Mouse (Mus musculus) mouse trophoblast stem cell (cell line): ENCODE data around the gene Hcfc2.

Source experiments
- in situ Hi-C, 2 experiments: fragments of 300-500 bp; cut with MseI, MboI; formaldehyde crosslinking; loops; 2 replicates in 1 of 2; 3 replicates in 1 of 2; pipeline ENCODE4 v1.15.1; 2025

The Hcfc2 gene

DNA sequence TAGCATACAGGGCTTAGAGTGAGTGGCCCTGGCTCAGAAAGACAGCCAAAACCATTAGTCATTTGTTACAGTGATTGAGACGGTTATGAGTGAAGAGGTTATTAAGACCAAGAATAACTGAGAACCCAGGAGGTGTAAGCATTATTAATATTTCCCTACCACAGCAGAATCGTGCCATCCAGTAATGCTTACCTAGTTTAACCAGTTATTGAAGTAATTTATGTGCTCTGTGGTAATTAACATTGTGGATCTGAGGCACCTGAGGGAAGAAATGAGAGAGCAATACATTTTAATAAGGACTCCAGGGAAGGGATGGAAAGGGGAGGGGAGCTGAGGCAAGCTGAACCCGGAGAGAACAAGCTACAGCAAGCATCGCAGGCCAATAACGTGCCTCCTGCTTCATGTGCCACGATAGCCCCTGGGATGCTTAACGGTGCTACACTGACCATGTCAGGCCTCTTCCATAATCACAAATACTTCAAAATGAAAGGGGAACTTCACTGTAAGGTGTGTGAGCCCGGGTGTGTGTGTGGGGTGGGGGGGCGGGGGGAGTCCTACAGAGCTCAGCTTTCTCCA lies 75.7 kb downstream of the Hcfc2 start:
- in situ Hi-C loops, result no loop called here

DNA sequence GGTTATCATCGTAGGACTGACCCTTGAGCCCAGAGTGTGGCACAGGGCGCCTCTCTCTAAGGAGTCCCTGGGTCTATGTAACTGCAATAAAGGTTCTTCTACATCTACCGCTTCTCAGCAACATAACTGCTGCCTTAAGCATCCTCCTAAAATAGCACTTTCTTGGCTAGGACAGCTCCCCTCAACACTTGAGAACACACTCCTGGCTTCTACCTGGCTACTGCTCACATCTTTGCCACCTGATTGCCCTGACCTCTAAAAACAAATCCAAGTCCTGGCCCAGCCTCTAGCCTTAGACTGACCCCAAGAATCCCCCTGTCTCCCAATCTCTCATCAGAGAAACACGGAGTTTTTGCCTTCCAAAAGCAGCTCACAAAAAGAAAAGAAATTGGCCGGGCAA lies 78.9 kb downstream of the Hcfc2 start:
- in situ Hi-C loops, result no loop called here

DNA sequence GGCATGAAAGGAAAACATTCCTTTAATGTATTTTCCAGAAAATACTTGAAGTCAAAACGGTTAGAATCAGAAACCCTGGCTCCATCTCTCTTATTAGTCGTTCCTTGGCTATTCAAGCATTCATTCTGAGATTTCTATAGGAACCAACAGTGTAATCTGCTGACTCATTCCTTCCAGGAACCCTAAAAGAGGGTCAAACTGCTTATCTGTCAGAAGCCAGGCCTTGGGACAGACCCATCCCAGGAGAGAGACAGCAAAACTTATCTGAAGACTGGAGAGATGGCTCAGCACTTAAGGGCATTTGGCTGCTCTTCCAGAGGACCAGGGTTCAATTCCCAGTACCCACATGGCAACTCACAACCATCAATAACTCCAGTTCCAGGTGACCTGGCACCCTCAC lies 81.1 kb downstream of the Hcfc2 start:
- in situ Hi-C loops, result no loop called here

DNA sequence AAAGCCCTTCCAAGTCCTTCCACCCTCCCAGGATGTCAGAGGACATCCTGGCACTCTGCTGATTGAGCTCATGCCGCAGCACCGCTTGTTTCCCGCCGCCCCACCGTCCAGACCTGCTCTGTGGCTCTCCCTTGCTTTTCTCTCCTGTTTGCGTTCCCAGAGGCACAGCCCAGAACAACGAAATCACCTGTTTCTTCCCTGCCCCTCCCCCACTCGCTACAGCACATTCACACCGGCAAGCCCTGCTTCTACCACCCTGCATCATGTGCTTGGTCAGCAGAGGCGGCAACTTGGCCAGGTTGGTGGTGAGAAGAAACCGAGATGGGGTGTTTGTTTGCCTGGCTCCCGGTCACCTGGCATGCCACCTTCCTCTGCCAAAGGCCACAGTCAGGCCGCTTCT lies 81.9 kb downstream of the Hcfc2 start:
- in situ Hi-C loops, result no loop called here

DNA sequence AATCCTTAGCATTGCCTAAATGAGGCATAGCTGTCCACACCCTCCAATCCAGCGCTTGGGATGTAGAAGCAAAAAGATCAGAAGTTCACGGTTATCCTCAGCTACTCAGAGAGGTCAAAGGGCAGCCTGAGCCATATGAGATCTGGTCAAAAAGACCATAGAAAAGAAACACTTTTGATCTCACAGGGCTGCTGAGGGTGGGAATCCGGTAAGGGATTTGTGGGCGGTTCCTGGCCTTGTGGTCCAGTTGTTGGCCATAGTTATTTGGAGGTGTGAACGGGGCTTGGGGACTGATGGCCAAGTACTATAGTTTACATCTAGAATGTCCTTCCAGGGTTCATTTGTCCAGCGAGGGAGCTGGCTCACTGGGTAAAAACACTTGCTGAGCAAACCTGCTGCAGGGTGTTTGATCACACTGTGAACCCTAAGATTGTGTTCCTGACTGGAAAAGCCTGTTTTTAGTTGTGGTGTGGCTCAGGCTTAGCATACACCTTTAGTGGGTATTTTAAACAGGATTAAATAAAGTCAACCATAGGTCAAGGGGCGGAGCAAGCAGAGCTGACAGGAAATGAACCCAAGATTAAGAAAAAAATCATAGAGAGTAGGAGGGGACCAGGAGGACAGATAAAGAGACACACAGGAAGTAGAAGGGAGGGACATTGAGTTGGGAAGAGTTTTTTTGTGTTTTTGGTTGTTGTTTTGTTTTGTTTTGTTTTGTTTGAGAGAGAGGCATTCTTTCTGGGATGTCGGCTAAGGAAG lies 83.0 kb downstream of the Hcfc2 start:
- in situ Hi-C loops, result no loop called here

DNA sequence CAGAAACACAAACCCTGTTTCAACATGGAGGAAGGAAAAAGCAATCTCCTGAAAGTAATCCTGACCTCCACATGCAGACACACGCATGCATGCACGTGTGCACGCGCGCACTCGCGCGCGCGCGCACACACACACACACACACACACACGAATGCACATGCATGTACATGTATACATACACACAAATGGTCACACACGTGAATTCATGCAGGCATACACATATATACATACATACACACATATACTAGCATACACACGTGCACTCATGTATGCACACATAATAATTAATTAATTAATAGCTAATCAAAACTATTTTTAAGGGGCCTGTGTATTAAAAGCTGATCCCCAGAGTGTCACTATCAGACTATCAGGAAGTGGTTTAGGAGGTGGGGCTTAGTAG lies 83.9 kb downstream of the Hcfc2 start:
- in situ Hi-C loops, result no loop called here

DNA sequence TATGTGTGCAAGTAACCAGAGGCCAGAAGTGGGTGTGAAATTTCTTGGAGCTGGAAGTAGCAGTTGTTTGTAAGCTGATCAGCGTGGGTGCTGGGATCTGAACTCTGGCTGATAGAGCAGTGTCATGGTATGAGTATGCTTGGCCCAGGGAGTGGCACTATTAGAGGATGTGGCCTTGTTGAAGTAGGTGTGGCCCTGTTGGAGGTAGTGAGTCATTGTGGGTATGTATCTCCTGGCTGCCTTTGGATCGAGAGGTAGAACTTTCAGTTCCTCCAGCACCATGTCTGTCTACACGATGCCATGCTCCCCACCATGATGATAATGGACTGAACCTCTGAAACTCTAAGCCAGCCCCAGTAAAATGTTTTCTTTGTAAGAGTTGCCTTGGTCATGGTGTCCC lies 84.4 kb downstream of the Hcfc2 start:
- in situ Hi-C loops, result no loop called here

DNA sequence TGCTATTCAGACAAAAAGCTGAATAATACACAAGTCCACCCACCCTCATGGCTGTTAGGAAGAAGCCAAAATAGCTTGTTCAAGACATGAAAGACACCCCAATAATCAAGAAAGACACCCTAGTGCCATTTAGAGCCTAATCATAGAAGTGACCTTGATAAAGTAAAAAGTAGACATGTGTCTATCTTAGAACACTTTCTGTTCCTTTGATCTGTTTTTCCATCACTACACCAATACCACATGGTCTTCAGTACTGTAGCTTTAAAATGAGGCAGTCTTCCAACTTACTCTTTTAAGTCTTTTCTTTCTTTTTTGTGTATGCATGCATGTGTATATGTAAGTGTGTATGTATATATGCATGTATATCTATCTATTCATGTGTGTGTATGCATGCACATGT lies 84.9 kb downstream of the Hcfc2 start:
- in situ Hi-C loops, result no loop called here

DNA sequence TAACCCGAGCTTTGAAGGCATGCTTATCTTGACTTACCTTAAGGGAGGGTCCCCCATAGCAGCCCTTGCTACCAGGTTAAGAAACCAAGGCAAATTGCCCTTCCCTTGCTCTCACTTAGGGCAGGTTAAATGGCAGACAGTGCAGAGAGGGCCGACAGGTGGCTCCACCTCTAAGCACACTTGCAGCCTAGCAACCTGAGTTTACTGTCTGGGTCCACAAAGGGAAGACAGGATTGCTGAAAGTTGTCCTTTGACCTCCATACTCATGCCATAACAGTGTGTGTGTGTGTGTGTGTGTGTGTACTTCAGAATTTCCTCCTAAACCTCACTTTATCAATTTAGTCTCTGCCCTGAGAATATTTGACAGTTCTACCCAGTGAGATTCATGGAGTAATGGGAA lies 86.5 kb downstream of the Hcfc2 start:
- in situ Hi-C loops, result no loop called here

DNA sequence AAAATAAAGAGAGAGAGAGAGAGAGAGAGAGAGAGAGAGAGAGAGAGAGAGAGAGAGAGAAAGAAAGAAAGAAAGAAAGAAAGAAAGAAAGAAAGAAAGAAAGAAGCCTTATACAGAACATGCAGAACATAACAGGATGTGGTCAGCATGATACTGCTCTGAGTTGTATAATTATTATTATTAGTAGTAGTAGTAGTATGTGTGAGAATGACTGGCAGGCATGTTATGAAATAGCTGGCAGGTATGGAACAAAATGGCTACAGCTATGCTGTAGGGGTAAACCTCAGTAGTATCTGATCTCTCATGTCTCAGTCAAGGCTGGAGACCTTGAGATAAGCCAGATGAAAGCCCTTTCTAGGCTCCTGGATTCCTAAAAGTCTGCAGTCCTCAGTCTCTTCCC lies 93.2 kb downstream of the Hcfc2 start:
- in situ Hi-C loops, result no loop called here

DNA sequence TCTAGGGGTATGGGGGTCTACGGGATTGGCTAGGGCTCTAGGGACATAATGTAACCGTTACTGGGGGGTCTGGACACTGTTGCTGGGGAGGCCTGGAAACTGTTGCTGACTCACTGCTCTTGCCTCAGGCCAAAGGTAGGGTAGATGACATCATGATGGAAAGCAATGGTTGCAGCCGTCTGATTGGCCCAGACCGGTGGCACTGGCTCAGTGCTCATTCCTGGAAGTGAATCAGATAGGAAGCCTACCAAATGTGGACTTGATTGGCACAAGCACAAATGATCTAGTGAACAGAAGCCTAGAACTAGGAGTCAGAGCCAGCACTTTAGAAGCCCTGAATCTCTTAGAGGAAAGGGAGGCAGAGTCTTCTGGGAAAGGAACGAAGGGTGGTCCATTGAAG lies 94.5 kb downstream of the Hcfc2 start:
- in situ Hi-C loops, result no loop called here

DNA sequence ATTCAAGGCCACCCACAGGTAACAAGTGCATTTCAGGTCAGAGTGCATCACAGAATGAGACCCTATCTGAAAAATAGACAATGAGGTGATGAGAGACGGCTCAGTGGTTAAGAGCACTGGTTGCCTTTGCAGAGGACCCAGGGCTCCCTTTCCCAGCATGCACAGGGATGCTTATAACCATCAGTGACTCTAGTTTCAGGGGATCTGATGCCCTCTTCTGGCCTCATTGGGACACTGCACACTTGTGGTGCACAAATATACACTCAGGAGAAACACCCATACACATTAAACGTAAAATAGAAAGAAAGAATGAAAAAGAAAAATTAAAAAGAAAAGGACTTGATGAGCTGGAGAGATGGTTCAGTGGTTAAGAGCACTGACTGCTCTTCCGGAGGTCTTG lies 95.8 kb downstream of the Hcfc2 start:
- in situ Hi-C loops, result no loop called here
